Mouse (Mus musculus): ENCODE data around the gene Cacng7. TPM values are rescaled to one million over a fixed set of nuclear protein-coding genes. Genes with fewer than 3 reads are reported as not detected.

The Cacng7 gene
- polyA plus RNA-seq, 1 experiment from 2014 or later: 3.7 TPM

- H3K27me3 ChIP-seq: no peaks in the 10 kb centered on the region
- peaks cover 29% of the 10 kb centered on the region for H3K36me3 ChIP-seq
- ATAC-seq (ENCODE audit: low FRiP score): no peak
- H3K27ac ChIP-seq: 0 out of 2 replicates have a peak overlapping the region, but pooled peaks have one; percentile 52
- no peaks in the 10 kb centered on the region for H3K9me3 ChIP-seq (replicated peaks)
- peaks cover 21% of the 10 kb centered on the region for H3K4me1 ChIP-seq
- peak overlapping the region; percentile 49; the same call in 1 of the 2 replicates for H3K9ac ChIP-seq
- 4% methylated on average over 14 of the region's 14 CpGs for WGBS
- peak overlapping the region; percentile 50 for H3K4me2 ChIP-seq (replicated peaks)
- H3K4me3 ChIP-seq: peak overlapping the region; percentile 24
Observed at GRCm38 (mm10) chr7:3292791-3293190, 40.0 kb upstream of the Cacng7 start.

- WGBS: 92% methylated on average over 1 of the region's 1 CpGs
- Histone ChIP-seq H3K36me3 (peaks cover 37% of the 10 kb centered on the region), H3K9me3 (replicated peaks) (no peaks in the 10 kb centered on the region), H3K4me3 (no peak overlapping the region), H3K4me2 (replicated peaks) (no peak overlapping the region), H3K27me3 (peaks cover 2% of the 10 kb centered on the region; the same call in 1 of the 2 replicates), H3K4me1 (peaks cover 19% of the 10 kb centered on the region), H3K9ac (no peak overlapping the region), H3K27ac (no peak overlapping the region)
- ATAC-seq (ENCODE audit: low FRiP score): no peak
Observed at GRCm38 (mm10) chr7:3294794-3295193, 38.0 kb upstream of the Cacng7 start.

DNA sequence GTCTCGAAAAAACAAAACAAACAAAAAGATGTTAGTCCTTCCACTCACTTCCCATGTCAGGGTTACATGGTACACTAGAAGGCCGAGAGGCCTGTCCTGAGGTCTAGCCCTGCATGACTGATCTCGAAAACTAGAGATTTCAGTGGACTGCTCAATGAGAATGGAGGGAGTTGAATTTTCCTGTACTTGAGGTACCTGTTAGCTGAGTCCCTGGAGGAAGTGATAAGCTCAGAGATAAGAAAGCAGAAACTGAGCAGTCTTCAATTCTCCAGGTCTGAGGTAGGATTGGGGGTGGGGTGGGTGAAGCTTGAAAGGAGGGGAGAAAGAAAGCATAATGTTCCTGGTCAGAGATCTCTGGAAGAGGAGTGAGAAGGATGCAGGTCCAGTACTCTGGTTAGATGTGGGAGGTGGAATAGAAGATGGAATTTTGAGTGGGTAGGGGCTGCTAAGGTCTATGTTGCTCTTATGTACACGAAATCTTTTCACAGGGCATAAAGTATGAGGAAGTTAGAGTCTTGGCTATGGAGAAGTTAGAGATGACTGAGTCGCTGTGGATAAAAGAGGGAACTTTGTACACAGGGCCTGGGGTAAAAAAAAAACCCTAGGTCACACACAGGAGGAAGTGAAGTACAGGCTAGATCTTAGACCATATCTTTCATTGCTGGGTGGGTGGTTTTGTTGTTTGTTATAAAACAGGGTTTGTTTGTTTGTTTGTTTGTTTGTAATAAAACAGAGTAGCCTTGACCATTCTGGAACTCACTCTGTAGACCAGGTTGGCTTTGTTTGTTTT is 37.2 kb upstream of the Cacng7 start:
- Histone ChIP-seq H3K9ac (no peak overlapping the region), H3K4me2 (replicated peaks) (no peak overlapping the region), H3K9me3 (replicated peaks) (no peaks in the 10 kb centered on the region), H3K27me3 (peaks cover 9% of the 10 kb centered on the region), H3K4me3 (no peak overlapping the region), H3K4me1 (peaks cover 15% of the 10 kb centered on the region), H3K36me3 (peaks cover 39% of the 10 kb centered on the region), H3K27ac (no peak overlapping the region)
- ATAC-seq (ENCODE audit: low FRiP score): no peak
- WGBS: 90% methylated on average over 5 of the region's 5 CpGs

DNA sequence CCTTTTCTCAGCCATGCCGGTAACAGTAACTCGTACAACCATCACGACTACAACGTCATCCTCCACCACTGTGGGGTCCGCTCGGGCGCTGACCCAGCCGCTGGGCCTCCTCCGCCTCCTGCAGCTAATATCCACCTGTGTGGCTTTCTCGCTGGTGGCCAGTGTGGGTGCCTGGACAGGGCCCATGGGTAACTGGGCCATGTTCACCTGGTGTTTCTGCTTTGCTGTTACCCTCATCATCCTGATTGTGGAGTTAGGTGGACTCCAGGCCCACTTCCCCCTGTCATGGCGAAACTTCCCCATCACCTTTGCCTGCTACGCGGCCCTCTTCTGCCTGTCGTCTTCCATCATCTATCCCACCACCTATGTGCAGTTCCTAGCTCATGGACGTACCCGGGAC is 36.0 kb upstream of the Cacng7 start:
- H3K4me1 ChIP-seq: peaks cover 6% of the 10 kb centered on the region
- H3K36me3 ChIP-seq: peaks cover 39% of the 10 kb centered on the region
- 92% methylated on average over 16 of the region's 16 CpGs for WGBS

DNA sequence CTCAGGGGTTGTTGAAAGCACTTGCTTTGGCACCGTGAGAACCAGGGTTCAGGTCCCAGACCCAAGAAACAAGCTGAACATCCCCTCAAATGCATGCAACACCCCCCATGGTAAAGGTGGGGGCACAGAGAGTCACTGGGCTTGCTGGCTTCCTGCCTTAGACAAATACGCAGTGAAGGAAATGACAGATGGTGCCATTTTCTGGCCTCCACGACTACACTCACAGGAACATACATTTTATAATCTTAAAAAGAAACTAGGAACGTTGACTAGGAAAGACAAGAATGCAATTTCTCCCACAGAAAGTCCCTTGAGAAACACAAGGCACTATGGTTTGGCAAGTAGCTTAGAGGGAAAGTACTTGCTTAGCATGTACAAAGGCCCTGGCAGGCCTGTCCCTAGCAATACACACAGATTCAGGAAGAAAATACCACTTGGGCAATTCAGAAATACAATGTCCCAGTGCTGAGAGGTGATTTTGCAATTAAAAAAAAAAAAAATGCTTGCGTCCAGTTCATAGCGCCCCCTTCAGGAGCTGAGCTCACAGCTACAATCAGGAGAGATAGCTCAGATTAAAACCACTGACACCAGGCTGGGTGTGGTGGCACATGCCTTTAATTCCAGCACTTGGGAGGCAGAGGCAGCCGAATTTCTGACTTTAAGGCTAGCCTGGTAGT is 32.7 kb upstream of the Cacng7 start:
- H3K27me3 ChIP-seq: peaks cover 53% of the 10 kb centered on the region
- 56% methylated on average over 7 of the region's 7 CpGs for WGBS

More for the DNA sequence above, 36.0 kb upstream of the Cacng7 start:
- ATAC-seq (ENCODE audit: low FRiP score): no peak
- Histone ChIP-seq H3K4me3 (no peak overlapping the region), H3K4me2 (replicated peaks) (no peak overlapping the region), H3K9me3 (replicated peaks) (no peaks in the 10 kb centered on the region), H3K27ac (no peak overlapping the region), H3K27me3 (peaks cover 21% of the 10 kb centered on the region), H3K9ac (no peak overlapping the region)

GRCm38 (mm10) chr7:3300891-3301627 is 31.7 kb upstream of the Cacng7 start:
- H3K36me3 ChIP-seq: peaks cover 27% of the 10 kb centered on the region
- no peak overlapping the region for H3K27ac ChIP-seq
- WGBS: 66% methylated on average over 8 of the region's 8 CpGs
- peaks cover 34% of the 10 kb centered on the region for H3K4me1 ChIP-seq
- no peak overlapping the region for H3K4me2 ChIP-seq (replicated peaks)
- no peak for ATAC-seq (ENCODE audit: low FRiP score)
- peaks cover 62% of the 10 kb centered on the region for H3K27me3 ChIP-seq
- H3K4me3 ChIP-seq: no peak overlapping the region
- no peaks in the 10 kb centered on the region for H3K9me3 ChIP-seq (replicated peaks)
- H3K9ac ChIP-seq: no peak overlapping the region

More for the DNA sequence above, 32.7 kb upstream of the Cacng7 start:
- Histone ChIP-seq H3K4me3 (no peak overlapping the region), H3K36me3 (peaks cover 34% of the 10 kb centered on the region), H3K9me3 (replicated peaks) (no peaks in the 10 kb centered on the region), H3K4me1 (peaks cover 31% of the 10 kb centered on the region), H3K27ac (no peak overlapping the region), H3K9ac (no peak overlapping the region), H3K4me2 (replicated peaks) (no peak overlapping the region)
- no peak for ATAC-seq (ENCODE audit: low FRiP score)

DNA sequence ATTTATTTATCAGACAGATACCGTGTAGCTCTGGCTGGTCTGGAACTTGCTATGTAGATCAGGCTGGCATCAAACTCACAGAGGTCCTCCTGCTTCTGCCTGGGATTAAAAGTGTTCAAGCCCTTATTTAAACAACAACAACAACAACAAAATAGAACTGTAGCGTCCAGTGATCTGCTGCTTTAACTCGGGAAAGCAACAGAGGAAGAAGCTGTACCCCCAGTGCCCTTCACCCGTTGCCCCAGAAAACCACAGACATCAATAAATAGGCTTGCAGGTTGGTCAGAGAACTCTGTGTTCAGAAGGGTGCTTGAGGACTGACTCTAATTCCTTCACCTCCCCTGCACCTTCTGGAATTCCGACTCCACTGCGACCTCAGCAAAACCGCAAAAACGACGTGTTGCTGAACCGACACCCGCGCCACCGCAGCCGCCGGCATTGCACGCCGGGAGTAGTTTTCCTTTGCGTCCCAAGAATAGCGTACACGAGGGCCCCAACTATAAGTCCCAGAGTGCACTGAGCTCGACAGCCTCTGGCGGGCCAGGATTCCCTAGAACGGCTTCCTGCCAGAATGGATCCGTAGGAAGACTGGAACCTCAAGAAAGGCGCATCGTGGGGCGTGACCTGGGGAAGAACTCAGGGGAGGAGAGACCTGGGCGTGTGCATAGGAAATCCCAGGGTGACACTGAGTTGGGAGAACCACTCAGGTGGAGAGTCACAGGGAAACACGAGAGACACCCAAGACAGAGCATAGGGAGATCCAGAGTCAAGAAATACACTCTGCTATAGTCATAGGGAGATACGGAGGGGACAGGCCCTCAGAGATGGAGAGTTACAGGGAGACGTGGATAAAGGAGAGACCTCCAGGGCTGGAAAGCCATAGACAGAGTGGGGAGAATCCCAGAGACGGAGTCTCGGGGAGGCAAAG is 30.9 kb upstream of the Cacng7 start:
- WGBS: 9% methylated on average over 33 of the region's 33 CpGs

DNA sequence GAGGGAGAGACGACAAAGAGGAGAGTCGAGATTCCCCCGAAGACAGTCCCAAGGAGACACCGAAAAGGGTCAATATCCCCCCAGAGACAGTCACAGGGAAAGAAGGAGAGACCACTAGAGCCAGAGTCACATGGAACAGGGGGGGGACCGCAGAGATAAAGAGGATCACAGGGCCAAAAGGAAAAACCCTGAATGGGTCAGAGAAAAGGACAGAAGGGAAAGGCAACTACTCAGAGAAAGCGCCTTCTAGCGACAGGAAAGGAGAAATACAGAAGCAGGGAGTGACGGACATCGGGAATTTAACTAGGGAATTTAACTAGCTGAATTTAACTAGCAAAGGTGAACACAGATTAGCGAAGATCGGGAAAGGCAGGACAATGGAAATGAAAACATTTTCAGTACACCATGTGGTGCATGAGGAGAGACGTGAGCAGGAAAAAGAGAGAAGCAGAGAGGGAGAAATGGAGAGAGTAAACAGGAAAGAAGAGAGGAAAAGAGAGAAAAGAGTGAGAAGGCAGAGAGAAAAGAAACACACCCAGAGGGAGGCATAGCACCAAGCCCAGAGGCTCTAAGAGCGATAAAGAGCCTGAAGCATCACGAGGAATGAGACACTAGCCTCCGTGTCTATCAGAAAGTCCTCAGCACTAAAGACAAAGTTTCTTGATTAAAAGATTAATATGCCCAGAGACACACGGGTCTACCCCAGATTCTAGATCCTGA is 30.0 kb upstream of the Cacng7 start:
- H3K9me3 ChIP-seq (replicated peaks): no peaks in the 10 kb centered on the region
- H3K9ac ChIP-seq: 0 out of 2 replicates have a peak overlapping the region, but pooled peaks have one; percentile 41
- ATAC-seq (ENCODE audit: low FRiP score): 0 out of 2 replicates have a peak, but pooled peaks have one; percentile 5
- H3K4me3 ChIP-seq: peak overlapping the region; percentile 40
- WGBS: 3% methylated on average over 16 of the region's 16 CpGs
- H3K27ac ChIP-seq: no peak overlapping the region
- H3K36me3 ChIP-seq: peaks cover 11% of the 10 kb centered on the region; the same call in 1 of the 2 replicates
- H3K4me1 ChIP-seq: peaks cover 34% of the 10 kb centered on the region
- peaks cover 63% of the 10 kb centered on the region for H3K27me3 ChIP-seq
- peak overlapping the region; percentile 80 for H3K4me2 ChIP-seq (replicated peaks)

More for the DNA sequence above, 30.9 kb upstream of the Cacng7 start:
- Histone ChIP-seq H3K9me3 (replicated peaks) (no peaks in the 10 kb centered on the region), H3K4me3 (peak overlapping the region; percentile 40), H3K9ac (no peak overlapping the region), H3K27me3 (peaks cover 63% of the 10 kb centered on the region), H3K27ac (no peak overlapping the region), H3K4me2 (replicated peaks) (peak overlapping the region; percentile 80), H3K4me1 (peaks cover 34% of the 10 kb centered on the region), H3K36me3 (peaks cover 19% of the 10 kb centered on the region)
- ATAC-seq (ENCODE audit: low FRiP score): peak; percentile 14

- Histone ChIP-seq H3K4me1 (peaks cover 34% of the 10 kb centered on the region), H3K27me3 (peaks cover 63% of the 10 kb centered on the region), H3K4me2 (replicated peaks) (peak overlapping the region; percentile 80), H3K9ac (peak overlapping the region; percentile 41; the same call in 1 of the 2 replicates), H3K9me3 (replicated peaks) (no peaks in the 10 kb centered on the region), H3K4me3 (peak overlapping the region; percentile 40), H3K27ac (no peak overlapping the region), H3K36me3 (peaks cover 7% of the 10 kb centered on the region; the same call in 1 of the 2 replicates)
- WGBS: under 1% methylated on average over 27 of the region's 29 CpGs
- peak; percentile 74 for ATAC-seq (ENCODE audit: low FRiP score)
Observed at GRCm38 (mm10) chr7:3303276-3303781, 29.4 kb upstream of the Cacng7 start.

GRCm38 (mm10) chr7:3303789-3304188 is 29.0 kb upstream of the Cacng7 start:
- H3K9me3 ChIP-seq (replicated peaks): no peaks in the 10 kb centered on the region
- peak overlapping the region; percentile 80 for H3K4me2 ChIP-seq (replicated peaks)
- peak; percentile 41 for ATAC-seq (ENCODE audit: low FRiP score)
- no peak overlapping the region for H3K27ac ChIP-seq
- peaks cover 34% of the 10 kb centered on the region for H3K4me1 ChIP-seq
- peak overlapping the region; percentile 40 for H3K4me3 ChIP-seq
- peak overlapping the region; percentile 41; the same call in 1 of the 2 replicates for H3K9ac ChIP-seq
- H3K36me3 ChIP-seq: 0 out of 2 replicates have a peak, but pooled peaks cover 7% of the 10 kb centered on the region
- peaks cover 65% of the 10 kb centered on the region for H3K27me3 ChIP-seq
- WGBS: 3% methylated on average over 12 of the region's 12 CpGs

All from hindbrain, embryonic 12.5 days (tissue).